Mouse (Mus musculus) spleen, postnatal 4 days (tissue): Measurements from ENCODE around the gene Gp5.
A peak's percentile ranks its signal among the peaks of the same experiment; 100 is the strongest.
"Not testable (repeated sequence)": the region's sequence is repeated elsewhere in the genome, so short reads cannot be mapped to it uniquely, and the experiment has no call there.

Experiments
- DNase-seq, 2 experiments: peaks; one replicate each; pipeline ENCODE4 v3.0.0; 2022; ENCODE audit warnings: low spot score in 2 of 2

Gene Gp5

GRCm38 (mm10) chr16:30310647-30311046 lies at the start of gene Gp5:
Gene Gp5, minus strand, starts transcription at chr16:30310779.
- no peak for DNase-seq

GRCm38 (mm10) chr16:30353489-30353888 lies 42.9 kb upstream of the Gp5 start:
- DNase-seq, result not testable (repeated sequence)

GRCm38 (mm10) chr16:30314236-30314635 lies 3.7 kb upstream of the Gp5 start:
- no peak for DNase-seq

GRCm38 (mm10) chr16:30310171-30310515 lies 436 bp downstream of the Gp5 start:
- no peak for DNase-seq

- DNase-seq, result no peak
These were observed 996 bp downstream of the Gp5 start for GRCm38 (mm10) chr16:30309395-30310170.

GRCm38 (mm10) chr16:30308616-30309394 lies 1.8 kb downstream of the Gp5 start:
- peak in 1 of 2 experiments; percentile 68 for DNase-seq

- no peak for DNase-seq
These were observed 2.5 kb downstream of the Gp5 start for GRCm38 (mm10) chr16:30307961-30308615.

GRCm38 (mm10) chr16:30307306-30307705 lies 3.3 kb downstream of the Gp5 start:
- no peak for DNase-seq

GRCm38 (mm10) chr16:30306102-30306501 lies 4.5 kb downstream of the Gp5 start:
- no peak for DNase-seq

- DNase-seq, result no peak
These were observed 6.3 kb downstream of the Gp5 start for GRCm38 (mm10) chr16:30304236-30304635.

GRCm38 (mm10) chr16:30303411-30303810 lies 7.2 kb downstream of the Gp5 start:
- DNase-seq, result no peak

- DNase-seq, result no peak
These were observed 7.9 kb downstream of the Gp5 start for GRCm38 (mm10) chr16:30302686-30303085.

- no peak for DNase-seq
These were observed 10.8 kb downstream of the Gp5 start for GRCm38 (mm10) chr16:30299711-30300277.

GRCm38 (mm10) chr16:30297450-30297849 lies 13.1 kb downstream of the Gp5 start:
- DNase-seq, result no peak

GRCm38 (mm10) chr16:30296601-30297275 lies 13.8 kb downstream of the Gp5 start:
- no peak for DNase-seq

- no peak for DNase-seq
These were observed 15.5 kb downstream of the Gp5 start for GRCm38 (mm10) chr16:30295106-30295505.

- no peak for DNase-seq
These were observed 20.1 kb downstream of the Gp5 start for GRCm38 (mm10) chr16:30290436-30290835.

- DNase-seq, result no peak
These were observed 24.9 kb downstream of the Gp5 start for GRCm38 (mm10) chr16:30285701-30286100.

GRCm38 (mm10) chr16:30283743-30284337 lies 26.7 kb downstream of the Gp5 start:
- DNase-seq, result no peak

GRCm38 (mm10) chr16:30282844-30283495 lies 27.6 kb downstream of the Gp5 start, which contains the start of gene Lrrc15:
Gene Lrrc15, minus strand, starts transcription at chr16:30283256.
- DNase-seq, result no peak
